Mouse (Mus musculus) CH12.LX (cell line): ENCODE measurements around the gene Wdr83. TPM values are rescaled to one million over a fixed set of nuclear protein-coding genes. Genes with fewer than 3 reads are reported as not detected.

ENCODE experiments used
- DNase-seq: peaks from one replicate; pipeline ENCODE4 v3.0.0-alpha.2; 2013; ENCODE audit errors: extremely low read depth
- H3K27ac ChIP-seq: 2 replicates; pipeline ENCODE4 v1.5.1; 2012; ENCODE audit warnings: low read depth, mild to moderate bottlenecking, control low read depth, moderate library complexity; ENCODE audit not compliant: insufficient read depth
- H3K27me3 ChIP-seq: replicated peaks from 2 replicates; pipeline ENCODE3; 2012; ENCODE audit warnings: inconsistent platforms
- H3K36me3 ChIP-seq, 2 experiments: replicated peaks in 1 of 2; 2 replicates each; pipeline versions ENCODE3 to v1.6.1; 2012; ENCODE audit warnings: inconsistent platforms in 1 of 2, low read length in 1 of 2, mild to moderate bottlenecking in 1 of 2, mixed read lengths in 1 of 2, moderate library complexity in 1 of 2; ENCODE audit not compliant: control insufficient read depth in 1 of 2, insufficient read depth in 1 of 2
- H3K4me1 ChIP-seq, 2 experiments: 2 replicates each; pipeline ENCODE4 v1.6.1; 2012; ENCODE audit warnings: inconsistent platforms in 1 of 2, moderate library complexity in 1 of 2; ENCODE audit not compliant: insufficient read depth in 2 of 2, control insufficient read depth in 1 of 2
- H3K4me2 ChIP-seq: 2 replicates; pipeline ENCODE4 v1.6.1; 2012; ENCODE audit warnings: low read depth, mild to moderate bottlenecking, control low read depth; ENCODE audit not compliant: poor library complexity, insufficient read depth, severe bottlenecking
- H3K4me3 ChIP-seq, 3 experiments: fragments of 150-350 bp in 1 of 3; sonication (generic) in 1 of 3; replicated peaks in 1 of 3; 2 replicates each; pipeline versions ENCODE3 to v1.5.1; 2011 to 2012; ENCODE audit warnings: low read depth in 2 of 3, low read length in 2 of 3, mild to moderate bottlenecking in 2 of 3, moderate library complexity in 2 of 3, control low read depth in 1 of 3, improper control_type of control experiment in 1 of 3, inconsistent platforms in 1 of 3, mixed read lengths in 1 of 3; ENCODE audit not compliant: poor library complexity in 1 of 3
- H3K79me2 ChIP-seq: replicated peaks from 2 replicates; pipeline ENCODE4 v1.6.1; 2012; ENCODE audit warnings: mild to moderate bottlenecking, moderate library complexity; ENCODE audit not compliant: control insufficient read depth, poor library complexity, insufficient read depth, severe bottlenecking; ENCODE audit errors: extremely low read depth
- H3K9ac ChIP-seq: 2 replicates; pipeline ENCODE4 v1.6.1; 2012; ENCODE audit warnings: low read depth, mild to moderate bottlenecking, control low read depth, moderate library complexity; ENCODE audit not compliant: insufficient read depth
- H3K9me3 ChIP-seq: replicated peaks from 2 replicates; pipeline ENCODE3; 2012; ENCODE audit warnings: low read length, inconsistent platforms, mixed read lengths
- BHLHE40 ChIP-seq: IDR thresholded peaks from 2 replicates; pipeline ENCODE4 v1.6.1; 2011; ENCODE audit warnings: mild to moderate bottlenecking, low read depth, low read length, improper control_type of control experiment
- CHD1 ChIP-seq: IDR thresholded peaks from 2 replicates; pipeline ENCODE4 v1.6.1; 2012; ENCODE audit warnings: low read depth, low read length, improper control_type of control experiment, inconsistent platforms
- CHD2 ChIP-seq: IDR thresholded peaks from 2 replicates; pipeline ENCODE4 v1.6.1; 2011; ENCODE audit warnings: low read length, improper control_type of control experiment
- CTCF ChIP-seq, 2 experiments: IDR thresholded peaks in 1 of 2; conservative IDR thresholded peaks in 1 of 2; 2 replicates each; pipeline ENCODE4 v1.5.1; 2011 to 2012; ENCODE audit warnings: low read depth in 2 of 2, low read length in 2 of 2, improper control_type of control experiment in 1 of 2, inconsistent platforms in 1 of 2, mild to moderate bottlenecking in 1 of 2, moderate library complexity in 1 of 2
- E2F4 ChIP-seq: IDR thresholded peaks from 2 replicates; pipeline ENCODE4 v1.6.1; 2011; ENCODE audit warnings: low read depth, low read length, improper control_type of control experiment; ENCODE audit not compliant: insufficient replicate concordance
- ELF1 ChIP-seq: IDR thresholded peaks from 2 replicates; pipeline ENCODE4 v1.6.1; 2014; ENCODE audit warnings: low read depth, mild to moderate bottlenecking, inconsistent platforms, low read length, improper control_type of control experiment
- EP300 ChIP-seq: IDR thresholded peaks from 2 replicates; pipeline ENCODE4 v1.6.1; 2011; ENCODE audit warnings: low read length, improper control_type of control experiment
- ETS1 ChIP-seq: conservative IDR thresholded peaks from 2 replicates; pipeline ENCODE4 v1.6.1; 2012; ENCODE audit warnings: low read depth, mild to moderate bottlenecking, inconsistent platforms, low read length, improper control_type of control experiment, moderate library complexity
- GABPA ChIP-seq: IDR thresholded peaks from 2 replicates; pipeline ENCODE4 v1.6.1; 2012; ENCODE audit warnings: low read depth, low read length, improper control_type of control experiment, inconsistent platforms; ENCODE audit not compliant: insufficient replicate concordance
- HCFC1 ChIP-seq: IDR thresholded peaks from 2 replicates; pipeline ENCODE4 v1.6.1; 2012; ENCODE audit warnings: low read depth, mild to moderate bottlenecking, inconsistent platforms, low read length, improper control_type of control experiment
- IRF4 ChIP-seq: IDR thresholded peaks from 2 replicates; pipeline ENCODE4 v1.6.1; 2014; ENCODE audit warnings: low read depth, mild to moderate bottlenecking, inconsistent platforms, low read length, improper control_type of control experiment
- JUN ChIP-seq: IDR thresholded peaks from 2 replicates; pipeline ENCODE4 v1.6.1; 2011; ENCODE audit warnings: low read depth, mild to moderate bottlenecking, low read length, improper control_type of control experiment, moderate library complexity; ENCODE audit not compliant: insufficient read depth
- JUND ChIP-seq: conservative IDR thresholded peaks from 2 replicates; pipeline ENCODE4 v1.6.1; 2011; ENCODE audit warnings: low read depth, low read length, improper control_type of control experiment
- KAT2A ChIP-seq: IDR thresholded peaks from 2 replicates; pipeline ENCODE4 v1.6.1; 2012; ENCODE audit warnings: low read length, improper control_type of control experiment, inconsistent platforms; ENCODE audit not compliant: insufficient replicate concordance
- MAFK ChIP-seq: IDR thresholded peaks from 2 replicates; pipeline ENCODE4 v1.6.1; 2011; ENCODE audit warnings: low read length, improper control_type of control experiment; ENCODE audit not compliant: insufficient replicate concordance
- MAX ChIP-seq: IDR thresholded peaks from 2 replicates; pipeline ENCODE4 v1.6.1; 2011; ENCODE audit warnings: low read length, improper control_type of control experiment
- MAZ ChIP-seq: IDR thresholded peaks from 2 replicates; pipeline ENCODE4 v1.6.1; 2012; ENCODE audit warnings: low read depth, mild to moderate bottlenecking, inconsistent platforms, low read length, improper control_type of control experiment, moderate library complexity
- MEF2A ChIP-seq: IDR thresholded peaks from 2 replicates; pipeline ENCODE4 v1.6.1; 2014; ENCODE audit warnings: low read depth, mild to moderate bottlenecking, inconsistent platforms, low read length, improper control_type of control experiment, borderline replicate concordance
- MXI1 ChIP-seq: IDR thresholded peaks from 2 replicates; pipeline ENCODE4 v1.6.1; 2011; ENCODE audit warnings: mild to moderate bottlenecking, low read depth, low read length, improper control_type of control experiment
- MYC ChIP-seq: IDR thresholded peaks from 2 replicates; pipeline ENCODE4 v1.6.1; 2011; ENCODE audit warnings: low read depth, mild to moderate bottlenecking, improper control_type of control experiment, low read length
- NELFE ChIP-seq: IDR thresholded peaks from 2 replicates; pipeline ENCODE4 v1.6.1; 2011; ENCODE audit warnings: low read depth, low read length, improper control_type of control experiment
- NRF1 ChIP-seq: IDR thresholded peaks from 2 replicates; pipeline ENCODE4 v1.6.1; 2014; ENCODE audit warnings: low read depth, mild to moderate bottlenecking, inconsistent platforms, low read length, improper control_type of control experiment, moderate library complexity
- PAX5 ChIP-seq: IDR thresholded peaks from 2 replicates; pipeline ENCODE4 v1.6.1; 2012; ENCODE audit warnings: low read length, inconsistent platforms, mixed read lengths
- POLR2A ChIP-seq: IDR thresholded peaks from 2 replicates; pipeline ENCODE4 v1.6.1; 2011; ENCODE audit warnings: low read depth, mild to moderate bottlenecking, improper control_type of control experiment, low read length
- POLR2AphosphoS2 ChIP-seq: IDR thresholded peaks from 2 replicates; pipeline ENCODE4 v1.6.1; 2011; ENCODE audit warnings: low read depth, low read length, improper control_type of control experiment
- RAD21 ChIP-seq: IDR thresholded peaks from 2 replicates; pipeline ENCODE4 v1.6.1; 2011; ENCODE audit warnings: low read depth, mild to moderate bottlenecking, low read length, improper control_type of control experiment, moderate library complexity
- RCOR1 ChIP-seq: conservative IDR thresholded peaks from 2 replicates; pipeline ENCODE4 v1.6.1; 2012; ENCODE audit warnings: low read depth, mild to moderate bottlenecking, inconsistent platforms, low read length, improper control_type of control experiment
- SIN3A ChIP-seq: IDR thresholded peaks from 2 replicates; pipeline ENCODE4 v1.6.1; 2012; ENCODE audit warnings: low read length, improper control_type of control experiment, inconsistent platforms
- SMC3 ChIP-seq: IDR thresholded peaks from 2 replicates; pipeline ENCODE4 v1.6.1; 2011; ENCODE audit warnings: low read depth, low read length, improper control_type of control experiment
- TBP ChIP-seq: conservative IDR thresholded peaks from 2 replicates; pipeline ENCODE4 v1.6.1; 2011; ENCODE audit warnings: low read depth, low read length, improper control_type of control experiment
- TCF12 ChIP-seq: IDR thresholded peaks from 2 replicates; pipeline ENCODE4 v1.6.1; 2014; ENCODE audit warnings: low read depth, mild to moderate bottlenecking, inconsistent platforms, low read length, improper control_type of control experiment
- UBTF ChIP-seq: IDR thresholded peaks from 2 replicates; pipeline ENCODE4 v1.6.1; 2012; ENCODE audit warnings: low read depth, mild to moderate bottlenecking, inconsistent platforms, low read length, improper control_type of control experiment, moderate library complexity
- USF1 ChIP-seq: IDR thresholded peaks from 2 replicates; pipeline ENCODE4 v1.6.1; 2014; ENCODE audit warnings: low read depth, mild to moderate bottlenecking, inconsistent platforms, low read length, improper control_type of control experiment
- USF2 ChIP-seq: conservative IDR thresholded peaks from 2 replicates; pipeline ENCODE4 v1.6.1; 2011; ENCODE audit warnings: low read depth, low read length, improper control_type of control experiment
- ZC3H11A ChIP-seq: IDR thresholded peaks from 2 replicates; pipeline ENCODE4 v1.6.1; 2012; ENCODE audit warnings: low read depth, mild to moderate bottlenecking, inconsistent platforms, low read length, improper control_type of control experiment
- ZKSCAN1 ChIP-seq: IDR thresholded peaks from 2 replicates; pipeline ENCODE4 v1.6.1; 2012; ENCODE audit warnings: low read depth, inconsistent platforms, low read length, improper control_type of control experiment, borderline replicate concordance
- ZMIZ1 ChIP-seq: IDR thresholded peaks from 2 replicates; pipeline ENCODE4 v1.6.1; 2012; ENCODE audit warnings: low read depth, mild to moderate bottlenecking, inconsistent platforms, low read length, improper control_type of control experiment
- ZNF384 ChIP-seq: IDR thresholded peaks from 2 replicates; pipeline ENCODE4 v1.6.1; 2012; ENCODE audit warnings: low read depth, low read length, improper control_type of control experiment, inconsistent platforms
- dilution Hi-C: fragments of 300-500 bp; cut with MboI; formaldehyde crosslinking; loops from 2 replicates; pipeline ENCODE4 v1.14.3; 2020; ENCODE audit warnings: low sequenced_read_pairs; ENCODE audit not compliant: extremely low pct_unique_long_range_greater_than_20kb, extremely low pct_ligation_motif_present
- in situ Hi-C: fragments of 300-500 bp; cut with MboI; formaldehyde crosslinking; loops from 3 replicates; pipeline ENCODE4 v1.14.3; 2019; ENCODE audit warnings: low sequenced_read_pairs, low pct_ligation_motif_present, low pct_unique_long_range_greater_than_20kb, mixed read lengths
- polyA plus RNA-seq: library from polyadenylated mRNA; unstranded; fragments of >175 nt; gene quantifications from 2 replicates; pipeline ENCODE4 v1.2.1, GENCODE M21; 2012; ENCODE audit warnings: low read depth; ENCODE audit not compliant: insufficient read length
- total RNA-seq, 2 experiments: library from RNA; depleted of rRNA; stranded (reverse); fragments of 300-350 nt in 1 of 2; fragments of >200 nt in 1 of 2; gene quantifications; 2 replicates each; pipeline ENCODE4 v1.2.3; 2012 to 2014

Wdr83 gene
- total and polyA plus RNA-seq, 3 experiments: 5.5 to 35.6 (median 24.6) TPM

DNA sequence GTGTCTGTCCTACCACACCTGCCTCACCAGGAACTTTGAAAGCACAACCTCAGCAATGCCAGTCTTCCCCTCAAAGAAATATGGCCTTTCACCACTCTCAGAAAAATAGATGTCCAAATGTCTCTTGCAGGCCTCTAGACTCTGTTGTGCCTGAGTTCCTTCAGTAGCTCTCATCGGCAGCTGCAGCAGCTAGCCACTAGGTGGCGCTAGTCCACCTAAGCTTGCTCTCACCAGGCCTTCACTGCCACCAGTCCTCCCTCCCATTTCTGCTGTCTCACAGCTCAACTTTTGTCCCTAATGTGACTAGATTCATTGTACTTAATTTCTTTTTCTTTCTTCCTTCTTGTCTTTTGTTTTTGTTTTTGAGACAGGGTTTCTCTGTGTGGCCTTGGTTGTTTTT is 4.1 kb downstream of the Wdr83 start:
- in situ Hi-C loops (no loop called here), dilution Hi-C loops (no loop called here)
- no peak overlapping the region for H3K9ac ChIP-seq
- H3K79me2 ChIP-seq: peaks cover 23% of the 10 kb centered on the region
- H3K36me3 ChIP-seq: peaks cover 47 to 65% of the 10 kb centered on the region in 2 experiments
- H3K9me3 ChIP-seq: no peaks in the 10 kb centered on the region
- H3K4me2 ChIP-seq: no peak overlapping the region
- H3K27me3 ChIP-seq: no peaks in the 10 kb centered on the region
- H3K4me3 ChIP-seq: no peak overlapping the region
- H3K27ac ChIP-seq: no peak overlapping the region
- DNase-seq: peak; percentile 86
- TF ChIP-seq RAD21: peak; percentile 85
- no peak for TF ChIP-seq POLR2AphosphoS2
- TF ChIP-seq ELF1: 0 out of 2 replicates have a peak, but pooled peaks have one; percentile 13
- TF ChIP-seq UBTF: no peak
- no peak for TF ChIP-seq USF1
- TF ChIP-seq MAFK: no peak
- TF ChIP-seq ZNF384: no peak
- TF ChIP-seq MXI1: no peak
- no peak for TF ChIP-seq USF2
- no peak for TF ChIP-seq MAZ
- TF ChIP-seq POLR2A: no peak
- TF ChIP-seq IRF4: peak; percentile 57
- 0 out of 2 replicates have a peak, but pooled peaks have one; percentile 17 for TF ChIP-seq ZC3H11A
- no peak for TF ChIP-seq TBP
- TF ChIP-seq GABPA: no peak
- no peak for TF ChIP-seq E2F4
- no peak for TF ChIP-seq CHD1
- TF ChIP-seq CTCF (conservative IDR thresholded peaks at IDR 0.05 in 1 of 2, IDR thresholded peaks at IDR 0.05 in 1 of 2; ENCODE audit: low read depth in 2 of 2, low read length in 2 of 2): peak; percentile 95 to 98
- peak; percentile 68 for TF ChIP-seq NELFE
- no peak for TF ChIP-seq PAX5
- TF ChIP-seq KAT2A: no peak
- no peak for TF ChIP-seq ETS1
- TF ChIP-seq BHLHE40: 0 out of 2 replicates have a peak, but pooled peaks have one; percentile 18
- peak; percentile 78 for TF ChIP-seq SMC3
- peak; percentile 68; the same call in 1 of the 2 replicates for TF ChIP-seq MYC
- no peak for TF ChIP-seq JUND
- no peak for TF ChIP-seq NRF1
- no peak for TF ChIP-seq HCFC1
- TF ChIP-seq MEF2A: 0 out of 2 replicates have a peak, but pooled peaks have one; percentile 30
- no peak for TF ChIP-seq EP300
- no peak for TF ChIP-seq CHD2
- 0 out of 2 replicates have a peak, but pooled peaks have one; percentile 32 for TF ChIP-seq TCF12
- no peak for TF ChIP-seq ZMIZ1
- TF ChIP-seq ZKSCAN1: no peak
- TF ChIP-seq JUN: no peak
- no peak for TF ChIP-seq SIN3A
- TF ChIP-seq MAX: peak; percentile 38; the same call in 1 of the 2 replicates
- no peak for TF ChIP-seq RCOR1
- H3K4me1 ChIP-seq: peaks cover 6 to 34% of the 10 kb centered on the region in 2 experiments
